Mouse (Mus musculus) C2C12 (cell line): Measurements from ENCODE around the gene Creg1.

Source experiments
- CTCF ChIP-seq: IDR thresholded peaks from one replicate; pipeline ENCODE4 v1.5.1; 2011; ENCODE audit not compliant: control insufficient read depth, insufficient read depth, insufficient read length
- FOSL1 ChIP-seq: IDR thresholded peaks from one replicate; pipeline ENCODE4 v1.8.0; 2011; ENCODE audit warnings: mild to moderate bottlenecking, low read length; ENCODE audit not compliant: poor library complexity, insufficient read depth, severe bottlenecking
- MAX ChIP-seq: IDR thresholded peaks from one replicate; pipeline ENCODE4 v1.6.1; 2011; ENCODE audit warnings: mild to moderate bottlenecking, control low read depth
- MYOD1 ChIP-seq: IDR thresholded peaks from one replicate; pipeline ENCODE4 v1.6.1; 2011; ENCODE audit warnings: low read depth; ENCODE audit not compliant: control insufficient read depth, insufficient read length
- USF1 ChIP-seq: IDR thresholded peaks from one replicate; pipeline ENCODE4 v1.6.1; 2011; ENCODE audit warnings: low read depth, mild to moderate bottlenecking, control low read depth, moderate library complexity

DNA sequence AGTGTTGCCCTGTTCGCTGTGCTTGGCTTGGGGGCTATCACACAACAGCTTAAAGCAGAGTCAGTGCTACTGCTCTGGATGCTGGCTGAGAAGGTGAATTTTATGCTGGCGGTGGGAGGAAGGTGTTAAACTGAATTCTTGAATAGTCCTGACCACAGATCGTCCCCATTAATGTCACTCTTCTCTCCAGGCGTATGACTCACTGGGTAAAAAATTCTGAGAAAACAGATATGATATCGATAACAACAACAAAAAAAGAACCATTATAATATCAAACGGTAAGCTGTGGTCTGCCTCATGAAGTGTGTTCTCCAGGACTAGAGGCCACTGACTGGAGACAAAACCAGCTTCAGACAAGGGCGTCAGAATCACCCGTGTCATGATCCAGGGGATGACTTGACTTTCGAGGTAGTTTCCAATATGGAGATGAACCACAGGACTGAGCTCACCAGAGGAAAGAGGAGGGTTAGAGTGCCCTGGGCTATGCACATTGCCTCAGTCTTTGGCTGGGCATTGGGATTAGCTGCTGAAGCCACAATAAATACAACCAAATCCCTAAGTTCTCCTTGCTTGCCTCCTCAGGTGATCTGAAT lies 40.9 kb upstream of the Creg1 start:
- TF ChIP-seq CTCF = no peak
- TF ChIP-seq MAX = no peak
- TF ChIP-seq USF1 = no peak
- no peak for TF ChIP-seq FOSL1
- TF ChIP-seq MYOD1 = no peak
